Mouse (Mus musculus): ENCODE measurements at regions not wholly inside any gene's neighbourhood (a gene's known extent, or its start where the extent isn't known, plus 50 kb on each side); places are given as distances from the start of the nearest gene placed in this dataset.
"Not testable (repeated sequence)": the region's sequence is repeated elsewhere in the genome, so short reads cannot be mapped to it uniquely, and the experiment has no call there.

DNA sequence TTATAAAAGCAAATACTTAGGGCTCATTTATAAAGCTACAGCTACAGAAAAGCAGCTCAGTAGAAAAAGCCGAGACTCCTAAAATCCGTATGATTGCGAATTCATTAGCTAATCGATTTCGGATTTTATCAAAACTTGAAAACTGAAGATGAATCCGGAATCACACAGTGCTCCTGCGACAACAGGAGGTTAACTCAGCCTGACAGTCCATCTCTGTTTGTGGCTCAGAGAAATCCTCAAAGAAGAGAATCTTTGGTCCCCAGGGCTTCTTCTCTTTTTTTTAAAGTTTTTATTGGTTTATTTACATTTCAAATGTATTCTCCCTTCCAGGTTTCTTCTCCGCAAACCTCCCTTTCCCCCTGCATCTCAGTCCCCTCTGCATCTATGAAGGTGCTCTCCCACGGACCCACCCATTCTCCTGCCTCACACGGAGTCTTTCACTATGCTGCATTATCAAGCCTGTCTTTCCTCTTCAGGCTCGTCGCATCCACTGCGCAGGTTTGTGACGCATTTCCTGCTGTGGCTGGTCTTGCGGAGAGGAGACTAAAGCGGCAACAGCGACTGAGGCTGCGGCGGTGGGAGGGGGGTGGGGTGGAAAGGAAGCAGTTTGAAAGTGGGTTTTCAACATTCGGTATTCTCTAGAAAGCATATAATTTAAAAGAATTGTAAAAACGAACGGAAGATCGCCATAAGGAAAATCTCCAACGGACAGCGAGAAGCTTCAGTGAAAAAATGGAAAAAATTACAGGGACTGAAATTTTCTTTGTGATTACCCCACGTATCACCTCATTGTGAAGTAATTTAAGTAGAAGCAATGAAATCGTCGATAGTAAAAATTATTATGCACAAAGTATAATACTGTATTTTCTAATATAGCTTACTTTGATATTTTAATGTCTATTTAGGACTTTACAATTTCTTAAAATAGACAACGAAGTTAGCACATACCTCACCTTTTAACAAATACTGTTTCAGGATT, 482.5 kb upstream of the Snrpn start:
- not testable (repeated sequence) for H3K9me3 ChIP-seq (ENCODE audit: control insufficient read depth, low read length); H3K4me1 ChIP-seq (ENCODE audit: control insufficient read depth, insufficient read depth, low read length); H3K36me3 ChIP-seq (ENCODE audit: control insufficient read depth, insufficient read depth, low read length); H3K27me3 ChIP-seq (ENCODE audit: control insufficient read depth, insufficient read depth, low read length); H3K27ac ChIP-seq (replicated peaks; ENCODE audit: low read depth, low read length)
- Histone ChIP-seq H3K4me2 (replicated peaks; ENCODE audit: low read depth, low read length, severe bottlenecking) (peak overlapping the region; percentile 47), H3K9ac (ENCODE audit: low read depth, low read length, severe bottlenecking) (0 out of 2 replicates have a peak overlapping the region, but pooled peaks have one; percentile 17), H3K4me3 (replicated peaks; ENCODE audit: low read length) (peak overlapping the region; percentile 32)
- TF ChIP-seq POLR2A (IDR thresholded peaks at IDR 0.05; ENCODE audit: borderline replicate concordance, extremely low read depth, insufficient read depth, insufficient read length) = peak; percentile 15; the same call in 1 of the 2 replicates
- DNase-seq (ENCODE audit: low spot score) (peak; percentile 38), ATAC-seq (ENCODE audit: low FRiP score, low read depth) (peak; percentile 82)
- 29% methylated on average over 29 of the region's 29 CpGs for WGBS

GRCm38 (mm10) chr7:60617070-60617674, 477.2 kb upstream of the Snrpn start:
- not testable (repeated sequence) for H3K27me3 ChIP-seq (ENCODE audit: control insufficient read depth, insufficient read depth, low read length); DNase-seq (ENCODE audit: low spot score); H3K36me3 ChIP-seq (ENCODE audit: control insufficient read depth, insufficient read depth, low read length); H3K9me3 ChIP-seq (ENCODE audit: control insufficient read depth, low read length); H3K27ac ChIP-seq (replicated peaks; ENCODE audit: low read depth, low read length); H3K4me2 ChIP-seq (replicated peaks; ENCODE audit: low read depth, low read length, severe bottlenecking); H3K4me3 ChIP-seq (replicated peaks; ENCODE audit: low read length); ATAC-seq (ENCODE audit: low FRiP score, low read depth); H3K4me1 ChIP-seq (ENCODE audit: control insufficient read depth, insufficient read depth, low read length); H3K9ac ChIP-seq (ENCODE audit: low read depth, low read length, severe bottlenecking)
- WGBS = 8% methylated on average over 5 of the region's 5 CpGs

All from limb, embryonic 14.5 days (tissue).